9 mouse cellular contexts compared by ENCODE assay signal in genomic region chr1:184748692-184749152, GRCm38 (mm10). TPM values are rescaled to one million over a fixed set of nuclear protein-coding genes. Genes with fewer than 3 reads are reported as not detected.
DNase-seq lines count a peak whose midpoint lies in the region; ATAC-seq and TF ChIP-seq lines count a peak whose summit lies in the region.
"Had no signal": no experiment of that assay in that cellular context is flagged by ENCODE, and none has a peak within 500 bp of the region (broad histone marks: within the 10 kb centered on the region; RNA-seq: fewer than 3 reads in every experiment).

No protein-coding gene starts in this region.

- no peak for TF ChIP-seq CTCF in kidney, adult 2 months (conservative IDR thresholded peaks at IDR 0.05; ENCODE audit: insufficient read depth, insufficient read length, low read depth, low read length)

- no peak overlapping the region for H3K27ac ChIP-seq in heart, embryonic 10.5 days
- no peak overlapping the region for H3K27ac ChIP-seq in kidney, adult 2 months (ENCODE audit: insufficient read depth, low read depth, low read length)
- H3K27ac ChIP-seq: liver, embryonic 13.5 days had no signal

- no peaks in the 10 kb centered on the region for H3K36me3 ChIP-seq in heart, embryonic 10.5 days
- H3K36me3 ChIP-seq in kidney, adult 2 months (ENCODE audit: control insufficient read depth, insufficient read depth, low read length), result no peaks in the 10 kb centered on the region
- H3K36me3 ChIP-seq: liver, embryonic 13.5 days had no signal

- H3K9me3 ChIP-seq in heart, embryonic 10.5 days, result no peaks in the 10 kb centered on the region
- H3K9me3 ChIP-seq: liver, embryonic 13.5 days had no signal

- no peak for ATAC-seq in monocyte, adult 5-6 weeks (replicated peaks; ENCODE audit: insufficient number of reproducible peaks, low FRiP score, low TSS enrichment, poor library complexity, severe bottlenecking)

- H3K4me3 ChIP-seq in heart, embryonic 10.5 days, result no peak overlapping the region
- H3K4me3 ChIP-seq in kidney, adult 2 months (ENCODE audit: insufficient read depth, low read depth, low read length), result no peak overlapping the region
- H3K4me3 ChIP-seq: liver, embryonic 13.5 days had no signal

- 53% methylated on average over 14 of the region's 14 CpGs for WGBS in heart, embryonic 10.5 days
- 46% methylated on average over 14 of the region's 14 CpGs for WGBS in kidney, adult 2 months

- peak; percentile 75 to 87 for DNase-seq in heart, adult 18-20 months
- DNase-seq in heart, embryonic 10.5 days (ENCODE audit: low spot score), result no peak
- DNase-seq in gastrocnemius, adult 8-10 months (ENCODE audit: low spot score in 2 of 2), result peak; percentile 51 to 60
- DNase-seq in kidney, adult 2 months, result peak; percentile 91
- peak; percentile 81 to 88 for DNase-seq in lung, postnatal 4 days
- no peak for DNase-seq in layer of hippocampus, adult 11-12 months (ENCODE audit: low spot score)
- DNase-seq in right cerebral cortex, postnatal 4 days, result no peak
- DNase-seq: liver, embryonic 13.5 days had no signal

- no peaks in the 10 kb centered on the region for H3K27me3 ChIP-seq in heart, embryonic 10.5 days (ENCODE audit: insufficient read depth, poor library complexity, severe bottlenecking)
- H3K27me3 ChIP-seq in kidney, adult 2 months (replicated peaks; ENCODE audit: control insufficient read depth, insufficient read depth, low read length), result no peaks in the 10 kb centered on the region; the same call in 1 of the 2 replicates
- H3K27me3 ChIP-seq: liver, embryonic 13.5 days had no signal

- H3K4me1 ChIP-seq in heart, embryonic 10.5 days, result peaks cover 6% of the 10 kb centered on the region; the same call in 1 of the 2 replicates
- no peaks in the 10 kb centered on the region for H3K4me1 ChIP-seq in kidney, adult 2 months (ENCODE audit: control insufficient read depth, insufficient read depth, low read length)
- H3K4me1 ChIP-seq: liver, embryonic 13.5 days had no signal

- no peak for TF ChIP-seq POLR2A in kidney, adult 2 months (IDR thresholded peaks at IDR 0.05; ENCODE audit: low read depth, low read length)

RNA-seq across cellular contexts. Expression of gene Hlx, which starts 16.3 kb away (rescaled TPM):
- 1 to 10 TPM; 6.8 to 6.9 TPM for total RNA-seq in heart, adult 18-20 months (2021)
- 3.1 and 19.4 TPM in 2 replicates for polyA plus RNA-seq in heart, embryonic 10.5 days (2016; fragmentation: Nextera tagmentation; extraction: Ambion mirVana)
- 10 to 100 TPM in 2 of 4 experiments, 1 to 10 TPM in 2; 5.9 to 12.1 (median 10.1) TPM for total RNA-seq in gastrocnemius, adult 8-10 months (2022)
- polyA plus RNA-seq in kidney, adult 2 months (2012; rRNA removed), result 7.4 and 8.1 TPM in 2 replicates
- total RNA-seq in monocyte, adult 5-6 weeks (2017), result 5.3 to 9.2 TPM (median 5.4 TPM) in 3 replicates

Comparison
In these comparisons a context has a peak if more than half of its experiments do, and no peak if none do; other contexts are left out.
1. DNase-seq: peak in heart, adult 18-20 months (2 of 2), gastrocnemius, adult 8-10 months (2 of 2), kidney, adult 2 months (single experiment) and lung, postnatal 4 days (2 of 2); none in heart, embryonic 10.5 days (single experiment), layer of hippocampus, adult 11-12 months (single experiment) and right cerebral cortex, postnatal 4 days (single experiment).